ENCODE assay signal across 8 mouse cellular contexts in the genomic region with DNA sequence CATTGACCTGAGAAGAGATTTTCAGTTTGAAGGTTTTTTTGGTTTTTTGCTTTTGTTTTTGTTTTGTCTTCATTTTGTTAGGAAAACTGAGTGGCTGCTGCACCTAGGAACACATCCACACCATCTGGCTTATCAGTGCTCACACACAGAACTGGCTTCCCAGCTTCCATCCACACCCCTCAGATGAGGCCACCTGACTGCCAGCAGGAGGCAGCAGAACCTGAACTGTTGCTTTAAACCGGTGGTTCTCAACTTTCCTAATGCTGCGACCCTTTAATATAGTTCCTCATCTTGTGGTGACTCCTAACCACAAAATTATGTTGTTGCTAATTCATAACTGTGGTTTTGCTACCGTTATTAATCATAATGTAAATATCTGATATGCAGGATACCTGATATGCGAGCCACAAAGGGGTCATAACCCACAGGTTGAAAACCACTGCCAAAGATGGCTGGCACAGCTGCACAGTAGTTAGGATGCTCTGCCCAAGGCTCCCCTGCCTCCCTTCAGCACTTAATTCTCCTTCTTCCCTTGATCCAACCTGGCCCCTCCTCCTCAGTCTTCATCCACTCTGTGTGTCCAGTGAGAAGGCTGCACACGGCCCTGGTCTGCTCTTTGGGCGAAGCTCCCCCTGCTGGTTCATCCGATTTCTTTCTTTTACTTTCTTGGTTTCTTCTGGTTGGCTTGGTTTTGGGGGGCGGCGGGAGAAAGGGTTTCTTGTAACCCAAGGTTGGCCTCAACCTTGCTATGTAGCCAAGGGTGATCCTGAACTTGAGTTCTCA.
DNase-seq lines count a peak whose midpoint lies in the region; TF ChIP-seq lines count a peak whose summit lies in the region.

No protein-coding gene starts in this region.

- no peak overlapping the region for H3K27ac ChIP-seq in gastrocnemius, adult 2 months

- intact Hi-C loops in gastrocnemius, adult 2 months (cut with DNase I): no loop called here

- DNase-seq in gastrocnemius, adult 2 months: no peak
- DNase-seq in gastrocnemius, adult 18-20 months (ENCODE audit: low spot score): no peak
- peak; percentile 5 to 9 for DNase-seq in urinary bladder, adult 18-20 months (ENCODE audit: low spot score in 2 of 2)
- no peak for DNase-seq in urinary bladder, adult 2 months (ENCODE audit: low spot score)
- peak; percentile 26 for DNase-seq in hindlimb bud, embryonic 11.5 days (ENCODE audit: extremely low spot score, low read depth, low spot score)
- peak; percentile 63 for DNase-seq in mesoderm, embryonic 11.5 days (ENCODE audit: low read depth, low spot score)
- no peak for DNase-seq in layer of hippocampus, adult 9-10 months (ENCODE audit: low spot score)
- DNase-seq in cerebellum, adult 9-11 months: no peak

- H3K4me3 ChIP-seq in gastrocnemius, adult 2 months: no peak overlapping the region

- peak; percentile 26; the same call in 1 of the 2 replicates for TF ChIP-seq CTCF in gastrocnemius, adult 2 months (IDR thresholded peaks at IDR 0.05)

Comparison
In these comparisons a context has a peak if more than half of its experiments do, and no peak if none do; other contexts are left out.
1. DNase-seq: peak in urinary bladder, adult 18-20 months (2 of 2), hindlimb bud, embryonic 11.5 days (single experiment) and mesoderm, embryonic 11.5 days (single experiment); none in gastrocnemius, adult 2 months (single experiment), gastrocnemius, adult 18-20 months (single experiment), urinary bladder, adult 2 months (single experiment), layer of hippocampus, adult 9-10 months (single experiment) and cerebellum, adult 9-11 months (single experiment).